Mouse (Mus musculus) olfactory bulb, adult 2 months (tissue): ENCODE results near the gene Prss42. TPM values are rescaled to one million over a fixed set of nuclear protein-coding genes. Genes with fewer than 3 reads are reported as not detected.

ENCODE experiments used
- H3K27ac ChIP-seq: fragments of 200-500 bp; 2 replicates; pipeline ENCODE4 v1.5.1; 2012; ENCODE audit warnings: low read depth, low read length; ENCODE audit not compliant: insufficient read depth
- H3K4me1 ChIP-seq: fragments of 200-500 bp; 2 replicates; pipeline ENCODE4 v1.6.1; 2012; ENCODE audit warnings: low read length; ENCODE audit not compliant: control insufficient read depth, insufficient read depth
- H3K4me3 ChIP-seq: fragments of 200-500 bp; 2 replicates; pipeline ENCODE4 v1.5.1; 2012; ENCODE audit warnings: mild to moderate bottlenecking, low read depth, low read length, moderate library complexity; ENCODE audit not compliant: insufficient read depth
- CTCF ChIP-seq: fragments of 200-500 bp; IDR thresholded peaks from 2 replicates; pipeline ENCODE4 v1.5.1; 2012; ENCODE audit warnings: low read depth, mild to moderate bottlenecking, low read length, moderate library complexity; ENCODE audit not compliant: insufficient read depth
- POLR2A ChIP-seq: fragments of 200-500 bp; IDR thresholded peaks from 2 replicates; pipeline ENCODE4 v1.6.1; 2012; ENCODE audit warnings: mild to moderate bottlenecking, low read depth, low read length, moderate library complexity; ENCODE audit not compliant: insufficient read depth
- WGBS: fragments of 180-500 bp; shearing (Covaris S2); methylation state at CpG from one replicate; pipeline ENCODE4 v1.1.7; 2018; 5-methylcytosine and 5-hydroxymethylcytosine counted together
- polyA plus RNA-seq: library from polyadenylated mRNA; stranded (reverse); fragments of >200 nt; gene quantifications from 2 replicates; pipeline ENCODE4 v1.2.4, GENCODE M21; 2012; ENCODE audit warnings: low replicate concordance; ENCODE audit not compliant: missing spikeins, insufficient read depth, insufficient read length

Gene Prss42
- polyA plus RNA-seq, 1 experiment: not detected

DNA sequence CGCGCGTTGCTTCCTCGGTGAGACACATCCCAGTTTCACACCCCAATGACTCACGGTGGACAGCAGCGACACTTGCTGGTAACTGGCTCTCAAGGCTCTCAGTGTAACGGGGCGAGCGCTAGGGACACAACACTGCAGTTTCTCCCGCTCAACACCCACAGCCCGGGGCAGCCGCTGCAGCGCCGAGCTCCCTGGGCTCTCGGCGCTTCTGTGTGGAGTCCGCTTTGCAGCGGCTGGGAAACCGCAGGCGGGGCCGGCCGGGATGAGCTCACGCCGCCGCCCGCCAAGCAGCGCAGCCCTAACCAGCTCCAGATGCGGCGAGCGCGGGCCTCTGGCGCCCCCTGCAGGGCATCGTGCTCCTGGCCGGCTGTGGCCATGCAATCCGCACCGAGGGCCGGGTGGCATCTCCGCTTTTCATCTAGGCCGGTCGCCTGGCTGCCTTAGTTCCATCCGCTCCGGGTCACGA, 16.7 kb upstream of the Prss42 start:
- under 1% methylated on average over 43 of the region's 43 CpGs for WGBS
- no peak overlapping the region for H3K27ac ChIP-seq
- TF ChIP-seq CTCF (peak; percentile 97), POLR2A (no peak)
- peak overlapping the region; percentile 52 for H3K4me3 ChIP-seq
- peaks cover 11% of the 10 kb centered on the region for H3K4me1 ChIP-seq

DNA sequence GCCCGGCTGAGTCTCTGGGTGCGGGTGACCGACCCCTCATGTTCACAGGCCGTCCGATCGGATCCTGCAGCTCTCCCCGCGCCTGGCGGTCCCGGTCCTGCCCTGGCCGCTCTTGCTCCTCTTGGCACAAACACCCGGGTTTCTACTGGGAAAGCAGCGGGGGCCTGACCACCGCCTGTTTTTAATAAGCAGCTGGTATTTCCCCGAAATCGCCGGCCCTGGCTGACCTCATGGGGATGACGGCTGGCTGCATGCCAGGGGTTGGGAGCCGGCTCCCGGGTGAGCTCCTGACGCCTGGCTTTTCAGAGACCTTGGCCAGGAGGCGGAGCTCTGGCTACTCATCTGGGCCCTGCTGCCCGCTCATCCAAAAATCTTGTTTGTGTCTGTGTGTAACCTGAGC, 16.2 kb upstream of the Prss42 start:
- H3K4me3 ChIP-seq: peak overlapping the region; percentile 52
- TF ChIP-seq POLR2A (no peak), CTCF (no peak)
- 1% methylated on average over 23 of the region's 23 CpGs for WGBS
- no peak overlapping the region for H3K27ac ChIP-seq
- peaks cover 11% of the 10 kb centered on the region for H3K4me1 ChIP-seq

DNA sequence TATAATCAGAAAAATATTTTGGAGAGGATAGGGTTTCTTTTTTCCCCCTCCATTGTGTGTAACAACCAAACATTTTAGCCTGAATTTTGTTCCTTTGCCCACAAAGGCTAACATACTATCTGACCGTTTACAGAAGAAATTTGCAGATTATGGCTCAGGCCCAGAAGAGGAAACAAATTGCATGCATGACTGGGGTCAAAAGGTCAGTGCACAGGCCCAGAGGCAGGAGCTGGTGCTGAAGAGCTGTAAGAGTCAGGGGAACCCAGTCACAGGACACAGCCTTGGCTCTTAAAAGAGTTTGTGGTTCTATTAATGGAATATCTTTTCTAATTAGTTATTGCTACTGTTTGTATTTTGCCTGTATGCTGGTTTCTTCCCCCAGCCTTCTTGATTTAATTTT, 14.4 kb upstream of the Prss42 start:
- H3K27ac ChIP-seq: no peak overlapping the region
- no peak for TF ChIP-seq CTCF
- no peak for TF ChIP-seq POLR2A
- peaks cover 11% of the 10 kb centered on the region for H3K4me1 ChIP-seq
- 93% methylated on average over 1 of the region's 1 CpGs for WGBS
- no peak overlapping the region for H3K4me3 ChIP-seq

DNA sequence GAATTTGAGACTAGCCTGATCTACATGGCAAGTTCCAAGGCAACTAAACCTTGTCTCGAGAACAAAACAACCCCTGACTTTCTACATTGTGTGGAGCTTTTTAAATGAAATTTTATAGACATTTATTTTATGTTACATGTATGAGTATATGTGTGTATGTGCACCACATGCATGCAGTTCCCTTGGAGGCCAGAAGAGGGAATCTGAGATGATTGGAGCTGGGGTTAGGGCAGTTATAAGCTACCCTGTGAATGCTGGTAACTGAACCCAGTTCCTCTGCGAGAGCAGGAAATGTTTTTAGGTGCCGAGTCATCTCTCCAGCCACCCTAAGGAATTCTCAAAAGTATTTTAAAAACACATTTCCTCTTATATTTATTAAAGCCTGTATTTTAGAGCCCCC, 9.8 kb upstream of the Prss42 start:
- H3K4me3 ChIP-seq: no peak overlapping the region
- TF ChIP-seq POLR2A: no peak
- TF ChIP-seq CTCF: no peak
- H3K4me1 ChIP-seq: no peaks in the 10 kb centered on the region
- 94% methylated on average over 3 of the region's 3 CpGs for WGBS
- no peak overlapping the region for H3K27ac ChIP-seq

DNA sequence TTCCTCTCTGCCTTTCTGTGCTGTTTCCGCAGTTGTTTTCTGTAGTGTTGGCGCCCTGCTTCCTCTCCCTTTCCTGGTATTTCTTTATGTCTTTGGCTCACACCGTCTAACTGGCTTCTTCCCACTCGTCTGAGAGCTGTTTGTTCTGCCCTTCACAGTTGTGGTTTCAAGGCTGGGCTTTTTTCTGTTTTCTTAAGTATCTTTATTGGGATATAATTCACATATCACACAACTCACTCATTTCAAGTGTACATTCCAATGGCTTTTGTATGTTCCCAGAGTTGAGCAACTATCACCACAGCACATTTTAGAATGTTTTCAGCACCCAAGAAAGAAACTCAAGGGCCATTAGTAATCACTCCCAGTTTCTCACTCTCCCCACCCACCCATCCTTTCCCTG, 7.5 kb upstream of the Prss42 start:
- H3K4me1 ChIP-seq: no peaks in the 10 kb centered on the region
- 79% methylated on average over 4 of the region's 4 CpGs for WGBS
- no peak for TF ChIP-seq CTCF
- TF ChIP-seq POLR2A: no peak
- H3K4me3 ChIP-seq: no peak overlapping the region
- H3K27ac ChIP-seq: no peak overlapping the region

DNA sequence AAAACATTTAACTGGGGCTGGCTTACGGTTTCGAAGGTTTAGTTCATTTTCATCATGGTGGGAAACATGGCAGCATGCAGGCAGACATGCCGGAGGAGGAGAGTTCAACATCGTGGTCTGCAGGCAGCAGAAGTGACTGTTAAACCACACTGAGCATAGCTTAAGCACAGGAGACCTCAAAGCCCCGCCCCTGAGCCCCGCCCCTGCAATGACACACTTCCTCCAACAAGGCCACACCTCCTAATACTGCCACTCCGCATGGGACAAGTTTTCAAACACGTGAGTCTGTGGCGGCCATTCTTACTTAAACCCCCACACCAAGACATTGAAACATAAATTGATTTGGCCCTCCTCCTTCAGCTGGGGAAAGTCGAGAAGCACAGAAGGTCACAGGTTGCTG, 953 bp upstream of the Prss42 start:
- TF ChIP-seq CTCF (no peak), POLR2A (no peak)

DNA sequence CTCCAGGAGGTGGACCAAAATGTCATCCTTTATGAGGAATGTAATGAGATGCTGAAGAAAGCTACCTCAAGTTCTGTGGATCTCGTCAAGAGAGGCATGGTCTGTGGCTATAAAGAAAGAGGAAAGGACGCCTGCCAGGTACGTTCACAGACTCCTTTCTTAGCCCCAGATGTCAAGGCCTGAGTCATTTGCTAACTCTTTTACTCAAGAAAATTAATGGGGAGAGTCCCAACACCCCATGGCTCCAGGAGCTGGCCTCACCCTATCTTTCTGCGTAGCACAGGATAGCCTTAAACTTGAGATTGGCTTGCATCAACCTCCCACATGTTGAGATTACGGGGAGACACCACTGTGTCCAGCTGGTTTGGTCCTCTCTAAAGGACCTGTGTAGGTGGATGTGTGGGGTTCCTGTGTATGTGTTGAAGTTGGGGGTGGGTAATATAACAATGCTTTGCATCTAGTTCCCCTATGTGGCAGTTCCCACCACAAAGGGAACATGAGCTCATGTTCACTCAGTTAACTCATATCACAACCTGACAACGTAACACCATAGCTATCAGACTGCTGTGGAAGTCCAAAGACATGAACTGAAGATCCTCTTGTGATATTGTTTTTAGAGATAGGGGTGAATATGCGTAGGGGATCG, 3.0 kb downstream of the Prss42 start:
- no peak for TF ChIP-seq CTCF
- TF ChIP-seq POLR2A: no peak
- 96% methylated on average over 8 of the region's 8 CpGs for WGBS
- no peak overlapping the region for H3K27ac ChIP-seq

More for the DNA sequence above, 953 bp upstream of the Prss42 start:
- WGBS: 85% methylated on average over 10 of the region's 10 CpGs
- H3K4me3 ChIP-seq: no peak overlapping the region
- H3K27ac ChIP-seq: no peak overlapping the region
- no peaks in the 10 kb centered on the region for H3K4me1 ChIP-seq

DNA sequence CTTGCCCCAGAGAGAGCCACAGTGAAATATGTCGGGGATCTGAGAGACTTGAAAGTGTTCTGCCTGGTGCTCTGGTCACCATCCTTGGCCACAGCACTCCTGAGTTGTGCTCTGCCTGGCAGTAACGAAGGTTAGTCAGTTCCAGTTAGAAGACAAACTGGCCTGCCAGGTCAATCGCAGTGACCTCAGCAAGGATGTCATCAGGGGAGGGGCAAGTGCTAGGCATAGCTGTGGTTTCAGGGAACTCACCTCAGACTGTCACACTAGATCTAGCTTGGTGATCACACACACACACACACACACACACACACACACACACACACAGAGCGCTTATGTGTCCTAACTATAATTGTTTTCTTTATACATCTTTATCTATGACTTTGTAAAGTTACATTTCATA, 5.3 kb downstream of the Prss42 start:
- WGBS: 82% methylated on average over 4 of the region's 4 CpGs
- Histone ChIP-seq H3K27ac (no peak overlapping the region), H3K4me3 (no peak overlapping the region), H3K4me1 (no peaks in the 10 kb centered on the region)
- TF ChIP-seq CTCF (no peak), POLR2A (no peak)

More for the DNA sequence above, 3.0 kb downstream of the Prss42 start:
- Histone ChIP-seq H3K4me1 (no peaks in the 10 kb centered on the region), H3K4me3 (no peak overlapping the region)

DNA sequence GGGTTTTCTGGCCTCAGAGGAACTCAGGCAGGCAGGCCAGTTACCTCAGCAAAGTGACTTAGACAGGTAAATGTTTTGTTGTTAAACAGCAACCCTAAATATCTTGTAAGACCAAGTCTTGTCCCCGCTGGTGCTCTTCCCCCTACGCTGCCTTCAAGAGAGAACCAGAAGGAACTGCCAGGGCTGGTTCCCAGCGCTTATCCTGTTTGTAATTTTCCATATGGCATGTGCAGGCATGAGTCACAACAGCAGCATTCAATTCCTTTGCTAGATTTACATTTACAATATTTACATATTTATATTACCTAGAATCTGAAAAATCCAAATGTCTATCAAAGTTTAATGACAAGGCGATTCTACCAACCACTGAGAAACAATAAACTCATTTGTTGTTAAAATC, 12.1 kb downstream of the Prss42 start:
- H3K4me1 ChIP-seq: no peaks in the 10 kb centered on the region
- no peak for TF ChIP-seq POLR2A
- TF ChIP-seq CTCF: no peak
- no peak overlapping the region for H3K27ac ChIP-seq
- H3K4me3 ChIP-seq: no peak overlapping the region
- 92% methylated on average over 4 of the region's 4 CpGs for WGBS
